Mouse (Mus musculus): ENCODE measurements at regions not wholly inside any gene's neighbourhood (a gene's known extent, or its start where the extent isn't known, plus 50 kb on each side); places are given as distances from the start of the nearest gene placed in this dataset.

GRCm38 (mm10) chr3:23071486-23071885, 995.0 kb downstream of the Tbl1xr1 start:
- DNase-seq (ENCODE audit: low spot score) (no peak), ATAC-seq (replicated peaks; ENCODE audit: low FRiP score, low read depth) (no peak)
- WGBS: 84% methylated on average over 2 of the region's 2 CpGs
- Histone ChIP-seq H3K9me3 (replicated peaks; ENCODE audit: low read length) (no peaks in the 10 kb centered on the region), H3K4me1 (replicated peaks; ENCODE audit: insufficient read depth, low read length) (no peaks in the 10 kb centered on the region), H3K4me2 (ENCODE audit: low read length) (no peak overlapping the region), H3K9ac (ENCODE audit: low read depth, low read length) (no peak overlapping the region), H3K4me3 (replicated peaks; ENCODE audit: low read depth, low read length) (no peak overlapping the region), H3K27ac (no peak overlapping the region), H3K27me3 (ENCODE audit: insufficient read depth, low read length) (no peaks in the 10 kb centered on the region), H3K36me3 (ENCODE audit: insufficient read depth, low read length) (no peaks in the 10 kb centered on the region)
- no peak for TF ChIP-seq CTCF (IDR thresholded peaks at IDR 0.05; ENCODE audit: low read depth)
